18 mouse cellular contexts compared by ENCODE assay signal in the genomic region with DNA sequence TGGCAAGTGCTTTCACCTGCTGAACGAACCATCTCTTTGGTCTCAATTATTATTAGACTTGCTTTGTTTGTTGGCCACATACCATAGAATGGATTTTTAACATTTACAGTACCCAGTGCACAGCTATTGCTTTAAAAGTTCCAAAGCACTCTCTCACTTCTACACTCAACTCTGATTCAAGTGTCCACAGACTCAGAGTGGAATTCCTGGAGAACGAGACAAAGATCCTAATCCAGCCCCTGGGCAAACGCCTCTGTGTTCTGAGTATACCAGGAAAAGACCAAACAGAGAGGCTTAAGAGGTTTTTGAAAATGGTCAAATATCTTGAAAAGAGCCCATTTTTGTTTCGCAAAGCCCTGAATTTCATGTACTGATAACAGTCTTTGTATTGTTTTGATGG.
"Had no signal": no experiment of that assay in that cellular context is flagged by ENCODE, and none has a peak within 500 bp of the region (broad histone marks: within the 10 kb centered on the region; RNA-seq: fewer than 3 reads in every experiment).

No protein-coding gene starts in this region.

- H3K27ac ChIP-seq: intestine, embryonic 15.5 days; kidney, embryonic 15.5 days; left cerebral cortex, adult 2 months; liver, embryonic 13.5 days; macrophage; stomach, postnatal 0 days had no signal

- DNase-seq: kidney, adult 11 months; kidney, adult 8-10 months; kidney, postnatal 10 days; kidney, postnatal 36 days; layer of hippocampus, postnatal 36 days; liver, embryonic 13.5 days; midbrain, embryonic 14.5 days; right cerebral cortex, adult 18-20 months; right cerebral cortex, postnatal 14 days; right cerebral cortex, postnatal 4 days; thymus, adult 18-20 months; thymus, postnatal 36 days had no signal

- H3K9ac ChIP-seq: intestine, embryonic 15.5 days; kidney, embryonic 15.5 days; liver, embryonic 13.5 days had no signal

- ATAC-seq: intestine, embryonic 15.5 days had no signal

- H3K4me3 ChIP-seq: intestine, embryonic 15.5 days; kidney, embryonic 15.5 days; left cerebral cortex, adult 2 months; liver, embryonic 13.5 days had no signal

- H3K9me3 ChIP-seq: intestine, embryonic 15.5 days; kidney, embryonic 15.5 days; liver, embryonic 13.5 days had no signal

- H3K4me2 ChIP-seq: intestine, embryonic 15.5 days; kidney, embryonic 15.5 days; liver, embryonic 13.5 days; midbrain, embryonic 11.5 days had no signal

- H3K36me3 ChIP-seq: intestine, embryonic 15.5 days; kidney, embryonic 15.5 days; liver, embryonic 13.5 days had no signal
